Mouse (Mus musculus): Measurements from ENCODE around the gene 2810408A11Rik. TPM values are rescaled to one million over a fixed set of nuclear protein-coding genes. Genes with fewer than 3 reads are reported as not detected.
"Not testable (repeated sequence)": the region's sequence is repeated elsewhere in the genome, so short reads cannot be mapped to it uniquely, and the experiment has no call there.

The 2810408A11Rik gene
- total RNA-seq, 2 experiments from 2014 or later: 0.17 to 0.58 TPM

DNA sequence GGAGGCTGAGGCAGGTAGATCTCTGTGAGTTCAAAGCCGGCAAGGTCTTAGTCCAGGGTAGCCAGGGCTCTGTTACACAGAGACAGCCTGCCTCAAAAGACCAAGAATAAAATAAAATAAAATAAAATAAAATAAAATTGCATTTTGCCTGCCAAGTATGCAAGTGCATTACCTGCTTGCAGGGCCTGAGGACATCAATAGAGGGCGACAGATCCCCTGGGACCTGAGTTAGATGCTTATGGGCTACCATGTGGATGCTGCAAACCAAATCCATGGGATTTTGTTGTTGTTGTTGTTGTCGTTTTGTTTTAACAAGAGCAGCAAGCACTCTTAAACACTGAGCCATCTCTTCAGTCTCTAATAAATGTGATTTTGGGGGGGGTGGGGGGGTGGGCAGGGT lies 31.5 kb upstream of the 2810408A11Rik start:
- no peak for DNase-seq (ENCODE audit: low spot score in 2 of 2)

DNA sequence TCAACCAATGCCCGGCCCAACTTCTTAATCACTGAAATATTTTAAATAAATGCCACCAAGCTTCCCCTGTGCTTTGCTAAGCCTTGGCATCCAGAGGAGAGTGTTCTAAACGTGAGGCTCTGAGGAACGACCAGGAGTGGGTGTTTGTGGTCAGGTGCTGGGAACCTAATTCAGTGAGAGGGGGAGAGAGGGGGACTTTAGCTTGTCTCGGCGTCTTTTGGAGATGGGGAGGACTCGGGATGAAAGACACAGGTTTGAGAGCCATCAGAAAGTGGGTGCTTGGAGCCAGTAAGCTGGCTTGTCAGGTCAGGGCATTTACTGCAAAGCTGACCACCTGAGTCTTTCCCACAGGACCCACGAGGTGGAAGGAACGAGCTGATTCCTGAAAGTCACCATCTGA lies 31.0 kb upstream of the 2810408A11Rik start:
- DNase-seq (ENCODE audit: low spot score in 2 of 2): no peak

DNA sequence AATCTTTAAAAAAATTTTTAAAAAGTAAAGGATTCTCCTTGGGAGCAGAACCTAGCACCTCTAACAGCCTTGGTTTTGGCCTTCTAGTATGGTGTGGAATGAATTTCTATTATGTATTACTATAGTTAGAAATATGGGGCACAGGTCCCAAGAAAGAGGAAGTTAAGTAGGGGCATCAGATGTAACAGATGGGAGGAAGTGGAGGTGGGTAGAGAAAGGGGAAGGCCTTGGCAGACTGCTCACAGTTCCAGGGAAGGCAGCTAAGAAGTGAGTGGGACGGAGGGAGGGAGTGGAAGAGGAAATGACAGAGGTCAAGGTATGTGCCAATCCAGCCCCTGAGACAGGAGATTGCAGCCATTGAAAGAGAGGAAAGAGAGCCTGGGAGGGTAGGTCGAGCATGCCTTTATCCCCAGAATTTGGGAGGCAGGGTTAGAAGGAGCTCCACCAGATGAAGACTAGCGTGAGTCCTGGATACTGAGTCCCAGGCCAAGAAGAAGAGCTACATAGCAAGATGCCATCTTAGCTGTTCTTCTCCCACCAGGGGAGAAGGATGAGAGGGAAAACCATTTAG lies 30.3 kb upstream of the 2810408A11Rik start:
- no peak for DNase-seq (ENCODE audit: low spot score in 2 of 2)

DNA sequence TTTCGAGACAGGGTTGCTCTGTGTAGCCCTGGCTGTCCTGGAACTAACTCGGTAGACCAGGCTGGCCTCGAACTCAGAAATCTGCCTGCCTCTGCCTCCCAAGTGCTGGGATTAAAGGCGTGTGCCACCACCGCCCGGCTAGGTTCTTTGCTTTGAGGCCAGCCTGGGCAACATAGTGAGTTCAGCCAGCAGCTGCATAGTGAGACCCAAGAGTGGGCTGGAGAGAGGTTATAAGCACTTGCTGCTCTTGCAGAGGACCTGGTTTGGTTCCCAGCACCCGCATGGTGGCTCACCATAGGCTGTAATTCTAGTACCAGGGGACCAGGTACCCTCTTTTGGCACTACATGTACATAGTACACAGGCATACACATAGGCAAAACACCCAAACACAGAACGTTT lies 29.4 kb upstream of the 2810408A11Rik start:
- not testable (repeated sequence) for DNase-seq (ENCODE audit: low spot score in 2 of 2)

DNA sequence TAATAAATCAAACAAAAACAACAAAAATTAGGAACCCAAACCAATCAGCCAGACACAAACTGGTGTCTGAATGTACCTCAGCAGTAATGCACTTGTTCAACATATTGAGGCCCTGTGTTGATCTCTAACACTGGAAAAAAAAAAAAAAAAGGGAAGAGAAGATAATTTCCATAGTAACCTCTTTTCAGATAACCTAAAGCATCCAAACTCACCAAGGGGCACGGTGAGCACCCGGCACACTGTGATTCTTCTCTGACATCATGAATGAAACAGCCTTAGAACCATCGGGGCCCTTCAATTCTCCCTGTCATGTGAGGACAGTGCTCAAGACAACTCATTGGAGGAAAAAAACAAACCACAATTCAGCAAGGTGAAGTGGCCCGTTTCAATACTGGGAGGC lies 28.9 kb upstream of the 2810408A11Rik start:
- DNase-seq (ENCODE audit: low spot score in 2 of 2): no peak

DNA sequence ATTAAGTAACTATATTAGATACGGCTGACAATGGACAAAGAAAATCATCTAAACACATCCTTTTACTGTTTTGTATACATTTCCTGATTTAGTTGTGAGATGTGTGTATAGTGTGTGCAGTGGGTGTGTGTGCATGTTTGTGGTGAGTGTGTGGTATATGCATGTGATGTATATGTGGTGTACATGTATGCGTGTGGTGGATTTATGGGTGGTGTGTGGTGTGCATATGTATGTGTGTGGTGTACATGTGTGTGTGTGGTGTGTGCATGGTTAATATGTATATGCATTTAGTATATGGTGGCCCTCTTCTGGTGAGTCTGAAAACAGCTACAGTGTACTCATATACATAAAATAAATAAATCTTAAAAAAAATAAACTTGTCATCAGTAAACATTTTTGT lies 26.7 kb upstream of the 2810408A11Rik start:
- DNase-seq (ENCODE audit: low spot score in 2 of 2): no peak

DNA sequence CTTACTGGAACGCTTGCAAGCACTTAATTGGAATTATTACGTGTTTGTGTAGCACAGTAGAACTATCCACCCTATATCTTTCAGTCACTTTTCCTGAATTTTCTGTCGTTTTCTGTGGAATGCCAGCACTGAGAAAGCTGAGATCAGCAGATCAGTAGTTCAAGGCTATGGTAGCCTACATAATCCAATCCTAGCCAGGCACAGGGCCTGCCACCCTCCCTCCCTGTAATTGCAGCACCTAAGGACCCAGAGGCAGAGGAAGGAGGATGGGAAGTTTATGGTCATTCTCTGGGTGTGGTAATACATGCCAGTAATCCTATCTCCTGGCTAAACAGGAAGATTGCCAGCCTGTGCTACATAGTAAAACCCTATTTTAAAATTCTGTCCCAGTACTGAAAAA lies 22.0 kb upstream of the 2810408A11Rik start:
- no peak for DNase-seq (ENCODE audit: low spot score in 2 of 2)

DNA sequence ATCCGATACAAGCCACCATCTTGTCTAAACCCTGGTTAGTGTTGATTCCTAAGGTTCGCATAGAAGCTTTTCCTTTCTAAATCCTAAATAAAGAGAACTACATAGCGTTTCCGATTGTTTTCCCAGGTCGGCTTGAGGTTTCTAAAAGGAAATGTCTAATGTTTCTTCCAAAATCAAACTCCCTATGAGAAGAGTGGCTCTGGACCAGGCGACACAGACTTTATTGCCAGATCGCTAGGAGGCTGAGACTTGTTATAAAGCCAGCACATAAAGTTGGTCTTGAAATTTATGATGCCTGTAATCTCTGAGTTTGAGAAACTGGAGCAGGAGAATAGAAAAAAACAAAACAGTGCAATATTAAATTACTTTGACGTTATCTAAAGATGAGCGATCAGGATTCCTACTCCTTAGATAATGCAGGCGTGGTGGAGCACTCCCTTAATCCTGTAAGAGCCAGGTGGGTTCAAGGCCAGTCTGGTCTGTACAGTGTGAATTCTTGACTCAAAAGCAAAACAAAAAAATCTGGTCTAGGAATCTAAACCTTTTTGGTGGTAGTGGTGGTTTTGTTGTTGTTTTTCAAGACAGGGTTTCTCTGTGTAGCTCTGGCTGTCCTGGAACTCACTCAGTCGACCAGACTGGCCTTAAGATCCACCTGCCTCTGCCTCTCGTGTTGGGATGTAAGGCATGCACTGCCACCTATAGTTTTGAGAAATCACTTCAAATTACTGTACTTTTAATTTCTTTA lies 21.4 kb upstream of the 2810408A11Rik start:
- DNase-seq (ENCODE audit: low spot score in 2 of 2): no peak

DNA sequence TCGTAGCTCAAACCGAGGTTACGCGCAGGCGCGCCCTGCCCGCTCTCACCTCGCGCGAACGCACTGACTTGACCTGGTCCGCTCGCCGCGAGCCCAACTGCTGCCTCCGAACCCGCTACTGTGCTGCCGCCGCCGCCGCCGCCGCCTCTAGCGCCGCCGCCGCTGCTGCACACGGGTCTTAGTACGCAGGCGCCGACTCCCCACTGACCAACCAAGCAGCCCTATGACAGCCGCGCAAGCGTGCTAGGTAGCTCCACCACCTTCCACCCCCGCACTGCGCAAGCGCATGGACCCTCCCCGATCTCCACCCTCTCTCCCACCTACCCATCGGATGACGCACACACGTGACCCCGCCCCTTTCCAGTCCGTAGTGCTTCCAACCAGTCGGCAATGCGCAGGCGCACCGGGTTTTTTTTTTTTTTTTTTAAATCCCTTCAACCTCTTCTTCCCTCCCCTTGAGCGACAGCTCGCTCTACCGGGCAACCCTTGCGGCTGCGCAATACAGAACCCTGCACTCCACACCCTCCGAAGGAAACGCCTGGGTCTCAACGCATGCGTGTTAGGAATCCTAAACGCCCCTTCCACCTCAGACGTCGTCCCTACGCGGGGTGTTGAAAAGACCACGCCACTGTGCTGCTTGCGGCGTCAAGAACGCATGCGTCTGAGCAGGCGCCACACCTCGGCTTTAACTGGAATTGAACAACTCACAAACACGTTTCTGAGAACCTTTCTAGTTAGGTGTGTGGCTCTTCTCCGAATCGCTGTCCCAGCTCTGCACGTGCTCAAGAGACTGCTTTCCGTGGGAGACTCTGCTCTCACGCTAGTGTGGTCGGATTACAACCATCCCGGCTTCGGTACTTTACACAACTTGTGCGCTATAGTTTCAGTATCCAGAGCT lies 20.6 kb upstream of the 2810408A11Rik start, which contains the start of gene Eif5a:
Gene Eif5a, minus strand, starts transcription at position 845 of the 898 bp plus-strand sequence.
- peak; percentile 100 for DNase-seq (ENCODE audit: low spot score in 2 of 2)

DNA sequence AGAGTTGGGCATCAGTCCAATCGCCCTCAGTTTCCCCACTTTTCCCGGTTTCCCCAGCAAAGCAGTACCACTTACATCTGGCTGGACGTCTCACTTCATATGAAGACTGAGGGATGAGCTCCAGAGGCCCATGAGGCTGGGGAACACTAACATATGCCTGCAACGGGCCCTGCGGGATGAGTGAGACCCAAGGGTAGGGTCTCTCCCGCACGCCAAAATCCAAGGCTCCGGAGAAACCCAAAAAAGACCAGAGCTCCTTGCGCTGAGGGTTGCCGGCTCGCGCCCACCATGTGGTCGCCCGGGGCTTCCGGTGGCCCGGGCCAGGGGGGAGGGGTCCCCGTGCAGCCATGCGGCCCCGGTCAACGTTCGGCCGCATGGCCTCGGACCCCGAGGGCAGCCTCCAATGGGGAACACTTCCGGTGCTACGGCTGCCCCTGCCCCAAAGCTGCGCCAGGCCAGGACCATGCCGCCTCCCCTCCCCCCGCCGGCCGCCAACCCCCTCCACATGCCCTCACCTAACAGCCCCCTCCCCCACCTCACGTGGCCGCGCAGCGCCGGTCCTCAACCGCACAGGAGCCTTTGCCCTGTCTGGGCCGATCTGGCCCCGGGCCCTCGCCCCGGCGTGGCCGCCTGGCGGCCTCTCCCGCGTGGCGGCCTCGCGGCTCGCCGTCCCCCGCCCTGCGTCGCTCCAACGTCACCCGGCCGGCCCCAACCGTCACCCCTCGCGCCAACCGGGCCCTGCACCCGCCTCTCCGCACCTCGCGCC lies 19.7 kb upstream of the 2810408A11Rik start:
- peak in 1 of 2 experiments; percentile 25 for DNase-seq (ENCODE audit: low spot score in 2 of 2)

DNA sequence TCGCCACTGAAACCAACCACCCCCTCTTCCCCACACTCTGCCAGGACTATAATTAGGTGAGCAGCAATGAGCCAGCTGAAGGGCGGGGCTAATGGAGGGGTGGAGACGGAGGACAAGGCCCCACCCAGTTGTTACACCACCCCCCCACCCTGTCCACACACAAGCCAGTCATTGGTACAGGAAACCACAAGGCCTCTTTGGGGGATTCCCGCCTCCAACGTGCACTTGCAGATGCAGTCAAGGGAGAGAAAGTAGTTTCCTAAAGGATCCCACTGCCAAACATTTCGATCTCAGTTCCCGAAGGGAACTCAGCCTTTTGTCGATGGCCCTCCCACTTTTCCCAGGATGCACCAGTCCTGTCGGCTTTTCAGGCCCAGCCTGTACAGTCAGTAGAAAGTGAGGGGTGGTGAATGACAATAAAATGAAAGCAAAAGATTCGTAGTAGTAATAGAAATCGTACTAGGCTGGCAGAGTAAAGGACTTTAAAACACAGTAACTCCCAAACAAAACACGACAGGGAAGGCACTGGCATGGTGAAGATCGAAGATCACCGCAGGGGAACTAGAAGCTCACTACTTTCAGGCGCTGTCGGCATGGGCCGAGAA lies 19.0 kb upstream of the 2810408A11Rik start:
- DNase-seq (ENCODE audit: low spot score in 2 of 2): peak in 1 of 2 experiments; percentile 60

DNA sequence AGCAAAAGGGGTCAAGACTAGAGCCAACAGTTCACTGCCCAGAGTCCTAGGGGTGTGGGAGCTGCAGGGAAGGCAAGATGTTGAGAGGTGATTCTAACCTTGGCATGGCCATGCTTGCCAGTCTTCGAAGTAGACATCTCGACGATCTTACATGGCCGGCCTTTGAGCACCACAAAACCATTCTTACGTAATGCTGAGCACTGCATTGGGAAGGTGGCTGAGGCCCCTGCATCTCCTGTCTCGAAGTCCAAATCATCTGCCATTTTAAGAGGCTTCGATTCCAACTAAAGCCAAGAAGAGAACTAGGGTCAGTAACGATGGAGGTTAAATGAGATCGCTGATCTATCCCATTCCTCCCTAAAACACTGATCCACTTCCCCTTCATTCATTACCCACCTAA lies 18.3 kb upstream of the 2810408A11Rik start:
- DNase-seq (ENCODE audit: low spot score in 2 of 2): no peak

DNA sequence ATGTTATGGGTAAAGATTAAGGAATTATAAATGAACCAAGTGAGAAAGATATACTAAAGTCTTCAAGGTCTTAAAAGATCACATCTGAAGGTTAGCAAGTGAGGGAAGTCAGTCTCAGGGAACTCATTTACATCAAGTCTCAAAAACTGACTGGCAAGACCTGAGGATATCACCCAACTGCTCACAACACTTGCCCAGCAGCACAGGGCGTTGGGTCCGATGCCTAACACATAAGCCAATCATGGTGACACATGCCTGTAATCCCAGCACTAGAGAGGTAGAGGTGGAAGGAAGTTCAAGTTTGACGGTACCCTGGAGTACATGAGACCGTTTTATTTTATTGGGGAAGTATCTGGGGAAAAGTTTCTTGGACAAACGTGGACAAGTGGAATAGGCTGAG lies 17.3 kb upstream of the 2810408A11Rik start:
- DNase-seq (ENCODE audit: low spot score in 2 of 2): no peak

DNA sequence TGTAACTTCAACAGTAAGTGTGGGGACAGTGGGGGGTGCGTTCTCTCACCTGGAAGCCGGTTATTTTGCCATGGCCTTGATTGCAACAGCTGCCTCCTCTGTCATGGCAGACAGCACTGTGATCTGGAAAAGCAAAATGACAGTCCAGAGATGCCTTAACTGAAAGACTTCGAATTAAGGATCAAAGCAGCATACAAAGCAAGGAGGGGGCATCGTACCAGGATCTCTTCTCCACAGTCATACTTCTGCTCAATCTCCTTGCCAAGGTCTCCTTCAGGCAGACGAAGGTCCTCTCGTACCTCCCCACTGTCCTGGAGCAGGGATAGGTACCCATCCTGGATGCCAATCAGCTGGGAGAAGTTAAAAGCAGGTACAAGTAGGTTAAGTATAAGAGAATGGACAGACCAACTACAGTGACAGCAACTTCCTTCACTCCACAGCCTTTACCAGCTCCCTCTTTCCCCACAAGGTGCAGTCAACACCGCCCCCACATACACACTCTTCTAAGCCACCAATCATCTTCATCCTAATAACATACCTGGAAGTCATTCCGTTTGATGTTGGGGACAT lies 16.7 kb upstream of the 2810408A11Rik start:
- no peak for DNase-seq (ENCODE audit: low spot score in 2 of 2)

DNA sequence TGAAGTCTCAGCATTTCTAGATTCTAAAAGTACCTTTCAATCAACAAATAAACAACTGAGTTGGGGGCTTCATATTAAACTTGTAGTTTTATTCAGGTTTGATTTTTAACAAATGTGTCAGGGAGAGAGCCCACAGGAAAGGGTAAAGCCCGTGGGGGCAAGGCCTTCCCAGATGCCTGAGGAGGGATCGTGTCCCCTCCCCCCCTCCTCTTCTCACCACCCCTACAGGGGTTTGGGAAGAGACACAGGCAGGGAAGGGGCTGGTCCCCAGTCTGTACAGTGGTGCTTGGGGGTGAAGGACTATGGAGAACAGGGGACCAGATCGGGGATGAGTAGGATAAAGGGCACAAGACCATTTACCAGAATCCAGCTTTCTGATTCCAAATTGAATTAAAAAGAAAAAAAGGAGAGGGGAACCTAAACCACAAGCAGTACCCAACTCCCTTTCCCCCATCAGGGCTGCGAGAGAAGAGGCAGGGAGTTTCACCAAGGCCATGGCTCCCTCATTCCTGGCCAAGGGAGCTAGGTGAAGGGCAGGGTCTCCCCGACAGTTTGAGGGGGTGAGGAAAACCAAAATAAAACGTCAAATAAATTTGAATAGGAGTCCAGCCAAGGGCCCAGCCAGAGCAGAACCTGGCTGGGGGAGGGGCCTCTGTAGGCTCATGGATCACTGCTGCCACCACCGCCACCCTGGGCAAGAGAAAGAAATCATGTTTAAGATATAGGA lies 16.0 kb upstream of the 2810408A11Rik start:
- DNase-seq (ENCODE audit: low spot score in 2 of 2): not testable (repeated sequence)

DNA sequence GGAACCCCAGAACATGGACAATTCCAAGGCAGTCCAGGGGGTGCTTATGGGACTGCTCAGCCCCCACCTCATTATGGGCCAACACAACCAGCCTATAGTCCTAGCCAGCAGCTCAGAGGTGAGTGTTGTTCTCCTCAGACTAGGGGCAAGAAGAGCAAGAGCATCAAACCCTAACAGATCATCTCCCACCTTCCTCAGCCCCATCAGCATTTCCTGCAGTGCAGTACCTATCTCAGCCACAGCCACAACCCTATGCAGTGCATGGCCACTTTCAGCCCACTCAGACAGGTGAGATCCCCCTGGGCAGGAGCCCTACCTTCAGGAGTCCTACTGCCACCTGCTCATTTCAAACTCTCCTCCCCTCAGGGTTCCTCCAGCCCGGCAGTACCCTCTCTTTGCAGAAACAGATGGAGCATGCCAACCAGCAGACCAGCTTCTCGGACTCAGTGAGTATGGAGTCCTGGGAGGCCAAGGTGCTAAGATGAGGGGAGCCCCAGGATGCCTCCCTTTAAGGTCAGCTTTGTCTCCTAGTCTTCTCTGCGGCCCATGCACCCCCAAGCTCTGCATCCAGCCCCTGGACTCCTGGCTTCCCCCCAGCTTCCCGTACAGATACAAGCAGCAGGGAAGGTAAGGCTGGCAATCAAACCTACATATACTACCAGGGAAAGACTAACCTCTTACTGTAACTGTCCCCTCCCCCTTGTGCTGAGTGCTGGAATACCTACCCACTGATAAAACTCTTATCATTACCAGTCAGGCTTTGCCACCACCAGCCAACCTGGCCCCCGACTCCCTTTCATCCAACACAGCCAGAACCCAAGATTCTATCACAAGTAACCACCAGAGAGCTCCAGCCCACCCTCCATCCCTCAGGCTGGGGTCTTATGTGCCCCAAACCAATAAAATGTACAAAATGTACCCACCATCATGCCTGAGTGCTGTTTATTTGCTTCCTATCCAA lies 15.2 kb upstream of the 2810408A11Rik start:
- no peak for DNase-seq (ENCODE audit: low spot score in 2 of 2)

DNA sequence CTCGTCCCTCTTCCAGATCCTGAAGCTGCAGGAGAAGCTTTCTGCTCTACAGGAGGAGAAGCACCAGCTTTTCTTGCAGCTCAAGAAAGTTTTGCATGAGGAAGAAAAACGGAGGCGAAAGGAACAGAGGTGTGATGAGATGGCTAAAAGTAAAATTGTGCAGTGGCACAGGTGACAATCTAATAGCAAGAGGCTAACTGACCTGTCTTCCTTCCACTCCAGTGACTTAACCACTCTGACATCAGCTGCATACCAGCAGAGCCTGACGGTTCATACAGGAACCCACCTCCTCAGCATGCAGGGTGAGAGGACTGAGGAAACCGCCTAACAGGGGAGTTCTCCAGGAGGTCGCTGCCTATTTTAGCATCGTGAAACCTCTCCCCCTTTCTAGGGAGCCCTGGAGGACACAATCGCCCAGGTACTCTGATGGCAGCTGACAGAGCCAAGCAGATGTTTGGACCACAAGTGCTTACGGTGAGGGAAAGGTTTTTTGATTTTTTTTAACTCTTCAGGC lies 14.2 kb upstream of the 2810408A11Rik start:
- no peak for DNase-seq (ENCODE audit: low spot score in 2 of 2)

DNA sequence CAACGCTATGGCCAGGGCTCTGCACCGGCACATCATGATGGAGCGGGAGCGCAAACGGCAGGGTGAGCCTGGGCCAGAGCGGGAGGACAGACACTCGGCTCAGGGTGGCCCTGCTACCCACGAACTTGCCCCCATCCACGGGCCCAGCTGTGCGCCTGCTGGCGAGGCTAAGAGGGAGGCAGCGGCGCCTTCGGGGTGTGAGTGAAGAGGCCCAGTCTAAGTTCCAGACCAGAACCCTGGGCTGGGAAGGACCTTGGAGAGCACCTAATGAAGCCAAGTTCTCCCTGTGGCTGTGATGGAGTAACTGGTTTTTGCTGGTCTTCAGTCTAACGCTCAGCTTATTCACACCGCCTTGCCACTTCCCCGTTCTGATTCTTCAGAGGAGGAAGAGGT lies 13.6 kb upstream of the 2810408A11Rik start:
- no peak for DNase-seq (ENCODE audit: low spot score in 2 of 2)

Measured in layer of hippocampus, adult 18-20 months (tissue).